Mouse (Mus musculus): ENCODE results near the gene Camk2g.

- TF ChIP-seq POLR2A (IDR thresholded peaks at IDR 0.05; ENCODE audit: borderline replicate concordance, insufficient read depth, low read length): no peak
- no peak for TF ChIP-seq CTCF (IDR thresholded peaks at IDR 0.05; ENCODE audit: borderline replicate concordance, insufficient read depth, low read depth, low read length)
Measured at GRCm38 (mm10) chr14:20786020-20786419, 7.9 kb downstream of the Camk2g start.
